Mouse (Mus musculus) skeletal muscle tissue, adult 2 months (tissue): ENCODE data around the gene Cacng7.
"Not testable (repeated sequence)": the region's sequence is repeated elsewhere in the genome, so short reads cannot be mapped to it uniquely, and the experiment has no call there.

Source experiments
- DNase-seq: peaks from one replicate; pipeline ENCODE4 v3.0.0-alpha.2; 2012; ENCODE audit warnings: low read depth, low spot score

Cacng7 gene

DNA sequence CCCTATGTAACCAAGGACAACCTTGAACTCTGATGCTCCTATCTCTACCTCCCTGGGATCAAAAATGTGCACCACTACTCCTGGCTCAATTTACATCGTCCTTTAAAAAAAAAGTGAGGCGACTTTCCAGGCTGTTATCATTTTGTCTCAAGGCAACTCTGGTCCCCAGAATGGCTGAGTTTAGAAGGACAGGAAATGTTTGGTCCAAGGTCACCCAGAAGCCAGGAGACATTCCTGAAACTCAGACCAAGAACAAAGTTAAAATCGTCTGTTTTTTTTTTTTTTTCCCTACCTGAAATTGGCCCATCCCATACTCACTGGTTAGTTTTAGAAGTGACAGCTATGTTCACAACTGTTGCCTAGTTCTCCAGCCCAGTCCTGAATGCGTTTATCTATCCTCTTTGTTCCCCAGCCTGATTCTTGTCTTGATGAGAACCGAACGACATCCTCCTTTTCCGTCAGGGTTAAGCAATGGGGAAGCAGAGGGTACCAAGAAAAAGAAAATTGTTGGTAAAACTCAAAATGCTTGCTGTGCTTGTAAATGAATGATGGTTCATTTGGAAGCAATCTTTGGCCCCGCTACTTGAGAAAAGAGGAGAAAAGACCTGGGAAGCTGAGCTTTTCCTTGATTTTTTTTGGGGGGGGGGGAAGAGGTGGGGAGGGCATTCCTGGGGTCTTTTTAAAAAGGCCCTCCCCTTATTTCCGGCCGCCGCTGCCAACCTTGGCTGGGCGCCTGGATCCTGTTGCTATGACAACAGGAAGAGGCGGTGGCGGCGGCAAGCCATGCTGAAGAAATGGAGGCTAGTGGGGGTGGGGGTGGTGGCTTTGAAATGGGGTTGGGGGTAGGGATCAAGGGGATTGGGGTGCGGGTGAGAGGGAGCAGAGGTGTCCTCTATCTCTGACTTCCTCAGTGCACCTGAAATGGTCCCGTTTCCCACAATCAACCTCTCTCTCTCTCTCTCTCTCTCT, 57.0 kb downstream of the Cacng7 start:
- DNase-seq, result no peak

- no peak for DNase-seq
Measured at GRCm38 (mm10) chr7:3390413-3391080, 57.8 kb downstream of the Cacng7 start, which contains the start of gene Cacng8. TSS of gene Cacng8 (plus strand) at chr7:3390683.

DNA sequence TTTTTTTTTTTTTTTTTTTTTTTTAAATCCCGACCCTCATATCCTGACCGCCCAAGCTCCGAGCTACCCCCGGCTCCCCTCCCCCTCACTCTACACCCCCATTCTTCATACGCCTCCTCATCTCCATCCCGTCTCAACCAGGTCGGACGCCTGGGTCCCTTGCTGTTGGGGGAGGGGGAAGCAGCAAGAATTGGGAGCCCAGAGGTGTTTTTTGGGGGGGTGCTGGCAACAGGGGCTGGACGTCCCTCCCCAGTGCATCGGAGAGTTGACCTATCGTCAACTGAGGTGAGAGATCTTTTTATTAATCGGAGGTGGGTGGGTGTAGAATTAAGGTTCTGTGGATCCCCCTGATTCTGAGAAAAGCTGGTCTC, 58.3 kb downstream of the Cacng7 start:
- no peak for DNase-seq

GRCm38 (mm10) chr7:3391809-3392208, 59.1 kb downstream of the Cacng7 start:
- DNase-seq, result no peak

- no peak for DNase-seq
Measured at GRCm38 (mm10) chr7:3397355-3397754, 64.6 kb downstream of the Cacng7 start.

DNA sequence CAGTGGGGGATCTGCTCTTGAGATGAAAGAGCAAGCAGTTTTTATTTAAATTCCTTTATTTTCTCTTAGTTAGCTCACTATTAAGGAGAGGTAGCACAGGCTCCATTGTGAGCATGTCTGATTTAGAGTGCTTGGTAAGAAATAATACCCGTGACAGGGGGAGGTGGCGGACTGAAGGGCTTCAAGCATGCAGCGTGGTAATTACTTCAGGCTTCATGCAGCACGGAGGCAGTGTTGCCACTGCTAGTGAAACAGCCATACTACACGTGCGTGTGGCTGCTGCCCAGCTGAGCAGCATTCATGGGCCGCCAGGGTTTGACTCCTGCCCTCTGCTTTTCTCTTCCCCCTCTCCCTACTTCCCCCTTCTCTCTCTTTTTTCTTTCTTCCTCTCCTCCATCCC, 65.0 kb downstream of the Cacng7 start:
- DNase-seq, result no peak

- DNase-seq, result not testable (repeated sequence)
Measured at GRCm38 (mm10) chr7:3398363-3398762, 65.6 kb downstream of the Cacng7 start.

- no peak for DNase-seq
Measured at GRCm38 (mm10) chr7:3399937-3400336, 67.2 kb downstream of the Cacng7 start.

- no peak for DNase-seq
Measured at GRCm38 (mm10) chr7:3409729-3410520, 77.2 kb downstream of the Cacng7 start.

DNA sequence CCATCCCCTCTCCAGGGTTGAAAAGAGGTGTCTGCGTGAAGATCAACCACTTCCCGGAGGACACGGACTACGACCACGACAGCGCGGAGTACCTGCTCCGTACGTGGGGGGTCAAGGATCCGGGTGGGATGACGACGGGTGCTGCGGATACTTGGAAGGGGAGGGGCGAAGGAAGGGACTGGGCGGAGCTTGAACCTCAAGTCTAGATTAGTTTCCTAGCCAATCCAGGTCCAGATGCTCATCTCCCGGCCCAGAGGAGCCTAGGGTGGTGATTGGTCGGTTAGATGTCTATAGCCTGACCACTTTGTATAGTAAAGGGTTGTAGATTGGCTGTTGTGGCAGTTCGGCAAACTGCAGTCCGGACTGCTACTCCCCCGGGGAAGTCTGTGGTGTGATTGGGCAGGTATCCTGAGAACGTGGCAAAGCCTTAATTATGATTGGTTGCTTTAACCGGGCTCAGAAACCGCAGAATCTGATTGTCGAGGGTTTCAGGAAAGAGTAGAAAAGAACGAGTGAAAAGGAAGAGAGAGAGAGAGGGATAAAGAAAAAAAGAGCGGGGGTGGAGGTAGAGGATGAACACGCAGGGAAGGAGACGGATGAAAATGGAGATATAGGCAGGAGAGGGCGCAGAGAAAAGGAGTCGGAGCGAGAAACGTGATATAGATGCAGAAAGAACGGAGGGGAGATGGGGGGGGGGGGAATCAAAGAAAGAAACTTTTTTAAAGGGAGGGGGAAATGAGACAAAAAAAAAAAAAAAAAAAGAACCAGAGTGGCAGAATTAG, 78.6 kb downstream of the Cacng7 start:
- no peak for DNase-seq

DNA sequence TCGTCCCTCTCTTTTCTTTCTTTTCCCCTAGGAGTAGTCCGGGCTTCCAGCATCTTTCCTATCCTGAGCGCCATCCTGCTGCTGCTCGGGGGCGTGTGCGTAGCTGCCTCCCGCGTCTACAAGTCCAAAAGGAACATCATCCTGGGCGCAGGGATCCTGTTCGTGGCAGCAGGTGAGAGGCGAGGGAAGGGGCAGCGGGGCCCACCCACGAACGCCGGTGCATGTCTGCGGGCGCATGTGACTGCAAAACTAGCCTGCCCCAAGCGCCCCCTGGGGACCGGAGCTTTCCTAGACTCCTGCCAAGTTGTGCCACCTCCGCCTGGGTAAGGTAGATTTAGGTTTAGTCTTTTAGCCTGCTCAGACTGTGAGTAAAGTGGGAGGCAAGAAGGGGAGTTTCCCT, 79.3 kb downstream of the Cacng7 start:
- DNase-seq, result no peak

- DNase-seq, result no peak
Measured at GRCm38 (mm10) chr7:3414888-3415287, 82.1 kb downstream of the Cacng7 start.

- DNase-seq, result no peak
Measured at GRCm38 (mm10) chr7:3415378-3415777, 82.6 kb downstream of the Cacng7 start.
